Mouse (Mus musculus): Measurements from ENCODE around the gene Bglap. TPM values are rescaled to one million over a fixed set of nuclear protein-coding genes. Genes with fewer than 3 reads are reported as not detected.
"Not testable (repeated sequence)": the region's sequence is repeated elsewhere in the genome, so short reads cannot be mapped to it uniquely, and the experiment has no call there.

Bglap gene
- polyA plus RNA-seq (2015; fragmentation: Nextera tagmentation; extraction: Ambion mirVana), result 0.64 TPM in 1 of 2 replicates, not detected in the other

DNA sequence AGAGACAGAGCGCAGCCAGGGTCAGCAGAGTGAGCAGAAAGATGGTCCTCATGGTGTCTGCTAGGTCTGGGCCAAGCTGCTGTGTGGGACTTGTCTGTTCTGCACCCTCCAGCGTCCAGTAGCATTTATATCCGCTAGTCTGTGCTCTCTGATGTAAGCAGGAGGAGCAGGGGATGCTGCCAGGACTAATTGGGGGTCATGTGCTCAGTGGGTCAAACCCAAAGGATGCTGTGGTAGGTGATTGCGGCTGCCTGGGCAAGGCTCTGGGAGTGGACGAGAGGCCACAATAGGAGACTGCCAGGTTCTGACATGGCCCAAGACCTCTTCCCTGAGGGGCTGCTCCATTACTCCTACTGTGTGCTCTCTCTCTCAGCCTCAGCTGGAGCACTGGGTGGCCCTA, at the start of gene Bglap:
Gene Bglap, minus strand, starts transcription at position 101 of the 400 bp plus-strand sequence.
- no peak for ATAC-seq (ENCODE audit: low FRiP score, low TSS enrichment)
- Histone ChIP-seq H3K9ac (ENCODE audit: low read length) (no peak within 1 kb of the TSS), H3K27ac (replicated peaks) (no peak within 1 kb of the TSS), H3K27me3 (ENCODE audit: control insufficient read depth, insufficient read depth, low read length) (no peaks in the 10 kb centered on the region), H3K4me3 (ENCODE audit: low read depth, low read length) (no peak within 1 kb of the TSS), H3K36me3 (ENCODE audit: control insufficient read depth, insufficient read depth, low read length) (no peaks in the 10 kb centered on the region), H3K4me1 (replicated peaks; ENCODE audit: control insufficient read depth, insufficient read depth) (no peaks in the 10 kb centered on the region), H3K9me3 (ENCODE audit: control insufficient read depth, low read length) (no peaks in the 10 kb centered on the region), H3K4me2 (replicated peaks; ENCODE audit: low read depth) (no peak within 1 kb of the TSS)
- DNase-seq (ENCODE audit: low spot score), result no peak
- TF ChIP-seq CTCF (IDR thresholded peaks at IDR 0.05; ENCODE audit: low read depth) (no peak), EP300 (optimal IDR thresholded peaks at IDR 0.05) (no peak)
- 75% methylated on average over 5 of the region's 5 CpGs for WGBS

DNA sequence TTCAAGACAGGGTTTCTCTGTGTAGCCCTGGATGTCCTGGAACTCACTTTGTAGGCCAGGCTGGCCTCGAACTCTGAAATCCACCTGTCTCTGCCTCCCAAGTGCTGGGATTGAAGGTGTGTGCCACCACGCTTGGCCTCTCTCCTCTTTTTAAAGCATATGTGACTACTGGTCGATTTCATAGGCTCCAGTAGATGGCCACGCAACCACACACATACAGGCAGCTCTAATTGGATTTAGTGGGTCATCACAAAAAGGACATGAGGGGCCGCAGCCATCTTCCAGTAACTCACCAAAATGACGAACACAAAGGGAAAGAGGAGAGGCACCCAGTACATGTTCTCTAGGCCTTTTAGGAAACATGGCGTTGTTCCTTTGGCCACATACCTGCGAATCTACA, 44.4 kb upstream of the Bglap start:
- not testable (repeated sequence) for H3K4me3 ChIP-seq (ENCODE audit: low read depth, low read length); H3K27me3 ChIP-seq (ENCODE audit: control insufficient read depth, insufficient read depth, low read length); H3K9ac ChIP-seq (ENCODE audit: low read length); H3K36me3 ChIP-seq (ENCODE audit: control insufficient read depth, insufficient read depth, low read length); DNase-seq (ENCODE audit: low spot score); H3K9me3 ChIP-seq (ENCODE audit: control insufficient read depth, low read length); H3K27ac ChIP-seq (replicated peaks); H3K4me1 ChIP-seq (replicated peaks; ENCODE audit: control insufficient read depth, insufficient read depth); H3K4me2 ChIP-seq (replicated peaks; ENCODE audit: low read depth); ATAC-seq (ENCODE audit: low FRiP score, low TSS enrichment)
- 74% methylated on average over 8 of the region's 8 CpGs for WGBS
- peak; percentile 58 for TF ChIP-seq CTCF (IDR thresholded peaks at IDR 0.05; ENCODE audit: low read depth)

DNA sequence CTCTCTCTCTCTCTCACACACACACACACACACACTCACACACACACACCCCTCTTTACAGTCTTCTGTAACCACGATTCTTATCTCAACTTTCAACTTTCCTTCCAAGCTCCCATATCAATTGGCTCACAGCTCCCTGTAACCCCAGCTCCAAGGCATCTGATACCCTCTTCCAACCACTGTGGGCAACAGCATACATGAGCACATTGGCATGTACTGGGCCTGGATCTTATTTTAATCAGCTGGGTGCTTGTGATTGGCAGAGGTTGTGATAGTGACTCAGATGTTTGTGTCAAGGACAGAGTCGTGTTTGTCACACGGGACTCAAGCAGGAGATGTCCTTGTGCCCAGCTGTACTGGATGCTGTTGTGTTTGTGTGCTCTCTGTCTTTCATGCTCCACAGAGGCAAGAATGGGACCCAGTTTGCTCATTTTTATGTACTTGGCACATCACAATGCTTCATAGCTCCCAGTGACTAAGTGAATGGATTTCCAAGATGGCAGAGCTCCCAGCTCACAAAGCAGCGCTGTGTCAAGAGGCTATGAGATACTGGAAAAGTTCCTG, 43.2 kb upstream of the Bglap start:
- Histone ChIP-seq H3K9me3 (ENCODE audit: control insufficient read depth, low read length) (no peaks in the 10 kb centered on the region), H3K9ac (ENCODE audit: low read length) (no peak overlapping the region), H3K4me2 (replicated peaks; ENCODE audit: low read depth) (no peak overlapping the region), H3K4me3 (ENCODE audit: low read depth, low read length) (no peak overlapping the region), H3K27ac (replicated peaks) (no peak overlapping the region), H3K36me3 (ENCODE audit: control insufficient read depth, insufficient read depth, low read length) (no peaks in the 10 kb centered on the region), H3K27me3 (ENCODE audit: control insufficient read depth, insufficient read depth, low read length) (no peaks in the 10 kb centered on the region), H3K4me1 (replicated peaks; ENCODE audit: control insufficient read depth, insufficient read depth) (peaks cover 3% of the 10 kb centered on the region)
- 74% methylated on average over 4 of the region's 4 CpGs for WGBS
- no peak for TF ChIP-seq EP300 (optimal IDR thresholded peaks at IDR 0.05)
- TF ChIP-seq CTCF (IDR thresholded peaks at IDR 0.05; ENCODE audit: low read depth), result no peak
- DNase-seq (ENCODE audit: low spot score), result no peak
- ATAC-seq (ENCODE audit: low FRiP score, low TSS enrichment), result no peak

DNA sequence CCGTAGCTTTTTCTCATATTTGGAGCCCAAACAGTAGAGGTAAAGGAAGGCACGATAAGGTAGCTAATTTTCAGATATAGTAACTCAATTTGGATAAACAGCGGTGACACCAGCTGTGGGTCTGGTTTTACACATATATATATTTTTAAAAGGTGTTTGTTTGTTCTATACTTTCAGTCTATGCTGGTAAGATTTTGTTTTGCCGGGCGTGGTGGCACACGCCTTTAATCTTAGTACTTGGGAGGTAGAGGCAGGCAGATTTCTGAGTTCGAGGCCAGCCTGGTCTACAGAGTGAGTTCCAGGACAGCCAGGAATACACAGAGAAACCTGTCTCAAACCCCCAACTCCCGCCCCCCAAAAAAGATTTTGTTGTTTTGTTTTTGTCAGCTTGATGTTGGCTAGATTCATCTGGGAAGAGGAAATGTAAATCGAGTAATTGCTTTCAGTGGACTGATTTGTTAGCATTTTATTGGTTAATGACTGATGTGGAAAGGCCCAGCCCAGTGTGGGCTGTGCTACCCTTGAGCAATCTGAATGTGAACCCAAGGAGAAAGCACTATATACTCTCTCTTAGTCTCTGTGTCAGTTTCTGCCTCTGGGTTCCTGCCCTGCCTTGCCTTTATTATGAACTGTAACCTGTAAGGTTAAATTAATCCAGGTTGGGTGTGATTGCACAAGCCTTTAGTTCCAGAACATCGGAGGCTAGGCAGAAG, 41.6 kb upstream of the Bglap start:
- no peak overlapping the region for H3K4me2 ChIP-seq (replicated peaks; ENCODE audit: low read depth)
- H3K36me3 ChIP-seq (ENCODE audit: control insufficient read depth, insufficient read depth, low read length), result no peaks in the 10 kb centered on the region
- H3K4me1 ChIP-seq (replicated peaks; ENCODE audit: control insufficient read depth, insufficient read depth), result peaks cover 7% of the 10 kb centered on the region
- H3K27ac ChIP-seq (replicated peaks), result no peak overlapping the region
- no peak overlapping the region for H3K9ac ChIP-seq (ENCODE audit: low read length)
- DNase-seq (ENCODE audit: low spot score) (no peak), ATAC-seq (ENCODE audit: low FRiP score, low TSS enrichment) (no peak)
- no peak overlapping the region for H3K4me3 ChIP-seq (ENCODE audit: low read depth, low read length)
- H3K9me3 ChIP-seq (ENCODE audit: control insufficient read depth, low read length), result no peaks in the 10 kb centered on the region
- TF ChIP-seq CTCF (IDR thresholded peaks at IDR 0.05; ENCODE audit: low read depth) (no peak), EP300 (optimal IDR thresholded peaks at IDR 0.05) (no peak)
- H3K27me3 ChIP-seq (ENCODE audit: control insufficient read depth, insufficient read depth, low read length), result no peaks in the 10 kb centered on the region
- WGBS, result 76% methylated on average over 10 of the region's 10 CpGs

GRCm38 (mm10) chr3:88425330-88425689, 41.0 kb upstream of the Bglap start:
- peak overlapping the region; percentile 78; the same call in 1 of the 2 replicates for H3K4me3 ChIP-seq (ENCODE audit: low read depth, low read length)
- DNase-seq (ENCODE audit: low spot score) (no peak), ATAC-seq (ENCODE audit: low FRiP score, low TSS enrichment) (no peak)
- 10% methylated on average over 2 of the region's 2 CpGs for WGBS
- H3K27me3 ChIP-seq (ENCODE audit: control insufficient read depth, insufficient read depth, low read length), result no peaks in the 10 kb centered on the region
- peak overlapping the region; percentile 36 for H3K4me2 ChIP-seq (replicated peaks; ENCODE audit: low read depth)
- peaks cover 7% of the 10 kb centered on the region for H3K4me1 ChIP-seq (replicated peaks; ENCODE audit: control insufficient read depth, insufficient read depth)
- no peak overlapping the region for H3K9ac ChIP-seq (ENCODE audit: low read length)
- H3K36me3 ChIP-seq (ENCODE audit: control insufficient read depth, insufficient read depth, low read length), result peaks cover 3% of the 10 kb centered on the region
- H3K9me3 ChIP-seq (ENCODE audit: control insufficient read depth, low read length), result no peaks in the 10 kb centered on the region
- no peak overlapping the region for H3K27ac ChIP-seq (replicated peaks)
- TF ChIP-seq CTCF (IDR thresholded peaks at IDR 0.05; ENCODE audit: low read depth) (no peak), EP300 (optimal IDR thresholded peaks at IDR 0.05) (no peak)
